8 mouse cellular contexts compared by ENCODE assay signal in genomic region chr4:156108606-156109546, GRCm38 (mm10). TPM values are rescaled to one million over a fixed set of nuclear protein-coding genes. Genes with fewer than 3 reads are reported as not detected.
DNase-seq lines count a peak whose midpoint lies in the region; ATAC-seq and TF ChIP-seq lines count a peak whose summit lies in the region.

No protein-coding gene starts in this region.

- 27% methylated on average over 13 of the region's 13 CpGs for WGBS in kidney, embryonic 14.5 days
- WGBS in lung, embryonic 15.5 days, result 19% methylated on average over 13 of the region's 13 CpGs

- H3K9ac ChIP-seq in kidney, embryonic 14.5 days (ENCODE audit: low read depth, low read length), result peak overlapping the region; percentile 62
- peak overlapping the region; percentile 58 for H3K9ac ChIP-seq in lung, embryonic 15.5 days

- peak; percentile 26 to 37 for DNase-seq in adrenal gland, adult 18-20 months (ENCODE audit: low spot score in 2 of 2)
- peak; percentile 40 for DNase-seq in embryo, embryonic 11.5 days (ENCODE audit: low read depth, low spot score)
- DNase-seq in heart, adult 9 months (ENCODE audit: low spot score in 2 of 2), result peak; percentile 51 to 53
- DNase-seq in ovary, postnatal 36 days (ENCODE audit: low spot score), result peak; percentile 50

- no peak for TF ChIP-seq CTCF in E14TG2a.4 (conservative IDR thresholded peaks at IDR 0.05; ENCODE audit: low read length)

- H3K9me3 ChIP-seq in E14TG2a.4 (ENCODE audit: low read length), result no peaks in the 10 kb centered on the region
- H3K9me3 ChIP-seq in kidney, embryonic 14.5 days (ENCODE audit: control insufficient read depth, low read length), result no peaks in the 10 kb centered on the region
- no peaks in the 10 kb centered on the region for H3K9me3 ChIP-seq in lung, embryonic 15.5 days

- H3K27ac ChIP-seq in kidney, embryonic 14.5 days (ENCODE audit: low read depth, low read length), result peak overlapping the region; percentile 84
- peak overlapping the region; percentile 88 for H3K27ac ChIP-seq in lung, embryonic 15.5 days

- peak overlapping the region; percentile 54 for H3K4me2 ChIP-seq in kidney, embryonic 14.5 days (replicated peaks; ENCODE audit: low read depth, low read length)
- peak overlapping the region; percentile 60 for H3K4me2 ChIP-seq in lung, embryonic 15.5 days

- peak overlapping the region; percentile 96 for H3K4me3 ChIP-seq in E14TG2a.4 (replicated peaks; ENCODE audit: low read length)
- peak overlapping the region; percentile 82 for H3K4me3 ChIP-seq in kidney, embryonic 14.5 days (ENCODE audit: low read length)
- H3K4me3 ChIP-seq in lung, embryonic 15.5 days, result peak overlapping the region; percentile 82

- ATAC-seq in kidney, embryonic 14.5 days (ENCODE audit: low FRiP score, low TSS enrichment), result peak; percentile 65
- ATAC-seq in lung, embryonic 15.5 days (ENCODE audit: borderline replicate concordance, extremely low read depth, low FRiP score, low TSS enrichment), result peak; percentile 70
- no peak for ATAC-seq in activated CD4-positive, CD25-positive, alpha-beta regulatory T cell, adult 4 months

- no peaks in the 10 kb centered on the region for H3K27me3 ChIP-seq in E14TG2a.4 (ENCODE audit: insufficient read depth, low read length)
- no peaks in the 10 kb centered on the region for H3K27me3 ChIP-seq in kidney, embryonic 14.5 days (ENCODE audit: control insufficient read depth, insufficient read depth, low read length)
- H3K27me3 ChIP-seq in lung, embryonic 15.5 days, result no peaks in the 10 kb centered on the region

- H3K4me1 ChIP-seq in E14TG2a.4 (replicated peaks; ENCODE audit: low read depth, low read length), result peaks cover 40% of the 10 kb centered on the region
- peaks cover 8% of the 10 kb centered on the region; the same call in 1 of the 2 replicates for H3K4me1 ChIP-seq in kidney, embryonic 14.5 days (ENCODE audit: control insufficient read depth, insufficient read depth, low read length)
- H3K4me1 ChIP-seq in lung, embryonic 15.5 days, result peaks cover 10% of the 10 kb centered on the region; the same call in 1 of the 2 replicates

- H3K36me3 ChIP-seq in E14TG2a.4 (ENCODE audit: insufficient read depth, low read length), result peaks cover 22% of the 10 kb centered on the region
- H3K36me3 ChIP-seq in kidney, embryonic 14.5 days (ENCODE audit: control insufficient read depth, insufficient read depth, low read length), result no peaks in the 10 kb centered on the region
- no peaks in the 10 kb centered on the region for H3K36me3 ChIP-seq in lung, embryonic 15.5 days

RNA-seq across cellular contexts. Expression of gene 9430015G10Rik, which starts 0.9 kb away (rescaled TPM):
- 10 to 100 TPM in 1 of 2 experiments, 1 to 10 TPM in 1; 9.6 to 12.9 TPM for total RNA-seq in adrenal gland, adult 18-20 months (2021)
- polyA plus RNA-seq in kidney, embryonic 14.5 days (2014; fragmentation: Nextera tagmentation; extraction: Ambion mirVana), result 30.2 and 47.3 TPM in 2 replicates
- 40.2 and 43.4 TPM in 2 replicates for polyA plus RNA-seq in lung, embryonic 15.5 days (2015; fragmentation: Nextera tagmentation; extraction: Ambion mirVana)
- 10 to 100 TPM; 14.9 to 19.3 TPM for polyA plus RNA-seq in activated CD4-positive, CD25-positive, alpha-beta regulatory T cell, adult 4 months (2017; shearing (Covaris generic))

RNA-seq across cellular contexts. Expression of gene Rnf223, which starts 21.4 kb away (rescaled TPM):
- under 1 TPM in 1 of 2 experiments, not detected in 1; 0.10 TPM for total RNA-seq in adrenal gland, adult 18-20 months (2021)
- 0.35 and 0.57 TPM in 2 replicates for polyA plus RNA-seq in kidney, embryonic 14.5 days (2014; fragmentation: Nextera tagmentation; extraction: Ambion mirVana)
- polyA plus RNA-seq in lung, embryonic 15.5 days (2015; fragmentation: Nextera tagmentation; extraction: Ambion mirVana), result 0.15 and 0.29 TPM in 2 replicates
- polyA plus RNA-seq in activated CD4-positive, CD25-positive, alpha-beta regulatory T cell, adult 4 months (2017; shearing (Covaris generic)), result under 1 TPM in 1 of 2 experiments, not detected in 1; 0.20 TPM

RNA-seq across cellular contexts. Expression of gene Ttll10, which starts 49.7 kb away (rescaled TPM):
- under 1 TPM in 1 of 2 experiments, not detected in 1; 0.35 TPM for total RNA-seq in adrenal gland, adult 18-20 months (2021)
- 3.5 and 6.0 TPM in 2 replicates for polyA plus RNA-seq in kidney, embryonic 14.5 days (2014; fragmentation: Nextera tagmentation; extraction: Ambion mirVana)
- 2.9 TPM in 2 replicates for polyA plus RNA-seq in lung, embryonic 15.5 days (2015; fragmentation: Nextera tagmentation; extraction: Ambion mirVana)
- polyA plus RNA-seq in activated CD4-positive, CD25-positive, alpha-beta regulatory T cell, adult 4 months (2017; shearing (Covaris generic)), result not detected
